Mouse (Mus musculus) lung, adult 2 months (tissue): ENCODE data around the gene Gm10477.

ENCODE experiments used
- CTCF ChIP-seq: fragments of 200-500 bp; IDR thresholded peaks from 2 replicates; pipeline ENCODE4 v1.5.1; 2011; ENCODE audit warnings: mild to moderate bottlenecking, low read length, control low read depth; ENCODE audit not compliant: insufficient read depth
- POLR2A ChIP-seq: fragments of 200-500 bp; IDR thresholded peaks from 2 replicates; pipeline ENCODE4 v1.6.1; 2011; ENCODE audit warnings: low read depth, mild to moderate bottlenecking, control low read depth, low read length, borderline replicate concordance; ENCODE audit errors: extremely low read depth

DNA sequence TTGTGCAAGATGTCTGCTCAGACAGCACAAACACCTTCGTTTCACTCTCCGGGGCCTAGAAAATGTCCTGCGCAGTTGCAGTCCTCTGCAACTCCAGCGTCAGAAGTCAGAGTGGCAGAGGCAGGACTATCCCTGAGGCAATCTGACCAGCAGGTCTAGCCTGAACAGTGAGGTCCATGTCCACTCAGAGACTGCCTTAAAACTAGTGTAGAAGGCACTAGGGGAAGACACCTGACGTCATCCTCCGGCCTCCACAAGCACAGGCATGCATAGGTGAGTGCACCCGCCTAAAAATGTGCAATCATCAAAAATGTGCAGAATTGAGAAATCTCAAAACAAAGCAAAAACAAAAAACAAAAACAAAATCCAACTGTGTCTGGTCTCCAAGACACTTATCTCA lies 25.0 kb downstream of the Gm10477 start, which contains the start of gene Gm648:
- no peak for TF ChIP-seq CTCF
- no peak for TF ChIP-seq POLR2A
